Mouse (Mus musculus): ENCODE measurements around the gene Etfb.
"Not testable (repeated sequence)": the region's sequence is repeated elsewhere in the genome, so short reads cannot be mapped to it uniquely, and the experiment has no call there.

The Etfb gene

GRCm38 (mm10) chr7:43443917-43444293 lies at the start of gene Etfb, which contains the start of gene Gm45233:
Etfb (plus strand) TSS chr7:43444083.
Gm45233 (plus strand) TSS chr7:43444128.
- DNase-seq, result peak; percentile 97

- DNase-seq, result no peak
Observed at GRCm38 (mm10) chr7:43399501-43399900, 44.4 kb upstream of the Etfb start.

- no peak for DNase-seq
Observed at GRCm38 (mm10) chr7:43402718-43403117, 41.2 kb upstream of the Etfb start.

GRCm38 (mm10) chr7:43407573-43407972 lies 36.3 kb upstream of the Etfb start:
- no peak for DNase-seq

GRCm38 (mm10) chr7:43408131-43408553 lies 35.7 kb upstream of the Etfb start, which contains the start of gene Siglecg:
Siglecg (plus strand) TSS chr7:43408204.
- no peak for DNase-seq

- no peak for DNase-seq
Observed at GRCm38 (mm10) chr7:43409084-43409483, 34.8 kb upstream of the Etfb start.

GRCm38 (mm10) chr7:43411724-43412123 lies 32.2 kb upstream of the Etfb start:
- DNase-seq, result not testable (repeated sequence)

- DNase-seq, result no peak
Observed at GRCm38 (mm10) chr7:43417298-43417697, 26.6 kb upstream of the Etfb start.

- peak; percentile 94 for DNase-seq
Observed at GRCm38 (mm10) chr7:43422995-43423617, 20.8 kb upstream of the Etfb start.

GRCm38 (mm10) chr7:43423991-43424625 lies 19.8 kb upstream of the Etfb start:
- no peak for DNase-seq

- no peak for DNase-seq
Observed at GRCm38 (mm10) chr7:43427406-43427805, 16.5 kb upstream of the Etfb start, which contains the start of gene Lim2. Lim2 (plus strand) TSS chr7:43427670.

- no peak for DNase-seq
Observed at GRCm38 (mm10) chr7:43429500-43429899, 14.4 kb upstream of the Etfb start.

- no peak for DNase-seq
Observed at GRCm38 (mm10) chr7:43432891-43433290, 11.0 kb upstream of the Etfb start.

GRCm38 (mm10) chr7:43434676-43435075 lies 9.2 kb upstream of the Etfb start:
- DNase-seq, result no peak

- DNase-seq, result no peak
Observed at GRCm38 (mm10) chr7:43436341-43437255, 7.3 kb upstream of the Etfb start, which contains the start of gene Nkg7. Nkg7 (plus strand) TSS chr7:43437073.

- no peak for DNase-seq
Observed at GRCm38 (mm10) chr7:43438611-43439010, 5.3 kb upstream of the Etfb start.

- DNase-seq, result no peak
Observed at GRCm38 (mm10) chr7:43440482-43440881, 3.4 kb upstream of the Etfb start, which contains the start of gene Cldnd2. Cldnd2 (plus strand) TSS chr7:43440782.

- DNase-seq, result no peak
Observed at GRCm38 (mm10) chr7:43441071-43441470, 2.8 kb upstream of the Etfb start.

- DNase-seq, result peak; percentile 40
Observed at GRCm38 (mm10) chr7:43442684-43443083, 1.2 kb upstream of the Etfb start.

- peak; percentile 91 for DNase-seq
Observed at GRCm38 (mm10) chr7:43443126-43443916, 562 bp upstream of the Etfb start.

- DNase-seq, result no peak
Observed at GRCm38 (mm10) chr7:43447801-43448200, 3.9 kb downstream of the Etfb start.

- peak; percentile 31 for DNase-seq
Observed at GRCm38 (mm10) chr7:43448246-43448645, 4.4 kb downstream of the Etfb start.
